Mouse (Mus musculus) kidney, embryonic 15.5 days (tissue): ENCODE results near the gene Ripk1. TPM values are rescaled to one million over a fixed set of nuclear protein-coding genes. Genes with fewer than 3 reads are reported as not detected.
A peak's percentile ranks its signal among the peaks of the same experiment; 100 is the strongest.
"Not testable (repeated sequence)": the region's sequence is repeated elsewhere in the genome, so short reads cannot be mapped to it uniquely, and the experiment has no call there.

Experiments used
- ATAC-seq: fragments of 200-750 bp; cut with Nextera tagmentation; replicated peaks from 2 replicates; pipeline ENCODE4 v1.8.0; 2017; ENCODE audit warnings: moderate TSS enrichment; ENCODE audit not compliant: low FRiP score
- H3K27ac ChIP-seq: fragments of 300-500 bp; sonication (generic); 2 replicates; pipeline ENCODE4 v1.5.1; 2015; ENCODE audit warnings: mild to moderate bottlenecking, inconsistent platforms
- H3K27me3 ChIP-seq: fragments of 300-500 bp; sonication (generic); 2 replicates; pipeline ENCODE4 v1.6.1; 2015; ENCODE audit warnings: inconsistent platforms
- H3K36me3 ChIP-seq: fragments of 300-500 bp; sonication (generic); 2 replicates; pipeline ENCODE4 v1.6.1; 2015; ENCODE audit warnings: inconsistent platforms
- H3K4me1 ChIP-seq: fragments of 300-500 bp; sonication (generic); 2 replicates; pipeline ENCODE4 v1.6.1; 2015; ENCODE audit warnings: inconsistent platforms
- H3K4me2 ChIP-seq: fragments of 300-500 bp; sonication (generic); 2 replicates; pipeline ENCODE4 v1.6.1; 2015; ENCODE audit warnings: moderate library complexity, mild to moderate bottlenecking, inconsistent platforms
- H3K4me3 ChIP-seq: fragments of 300-500 bp; sonication (generic); replicated peaks from 2 replicates; pipeline ENCODE4 v1.5.1; 2015; ENCODE audit warnings: mild to moderate bottlenecking, inconsistent platforms
- H3K9ac ChIP-seq: fragments of 300-500 bp; sonication (generic); 2 replicates; pipeline ENCODE4 v1.6.1; 2015; ENCODE audit warnings: mild to moderate bottlenecking, inconsistent platforms
- H3K9me3 ChIP-seq: fragments of 300-500 bp; sonication (generic); replicated peaks from 2 replicates; pipeline ENCODE4 v1.6.1; 2016; ENCODE audit warnings: inconsistent platforms
- WGBS: fragments of 180-500 bp; shearing (Covaris S2); methylation state at CpG from one replicate; pipeline ENCODE4 v1.1.7; 2015; ENCODE audit warnings: mixed read lengths; 5-methylcytosine and 5-hydroxymethylcytosine counted together
- polyA plus RNA-seq: library from polyadenylated mRNA; unstranded; fragments of >200 nt; fragmentation: Nextera tagmentation; extraction: Ambion mirVana; gene quantifications from 2 replicates; pipeline ENCODE4 v1.2.1, GENCODE M21; 2015

Ripk1 gene
- polyA plus RNA-seq, 1 experiment from 2014 or later: 18.6 TPM

DNA sequence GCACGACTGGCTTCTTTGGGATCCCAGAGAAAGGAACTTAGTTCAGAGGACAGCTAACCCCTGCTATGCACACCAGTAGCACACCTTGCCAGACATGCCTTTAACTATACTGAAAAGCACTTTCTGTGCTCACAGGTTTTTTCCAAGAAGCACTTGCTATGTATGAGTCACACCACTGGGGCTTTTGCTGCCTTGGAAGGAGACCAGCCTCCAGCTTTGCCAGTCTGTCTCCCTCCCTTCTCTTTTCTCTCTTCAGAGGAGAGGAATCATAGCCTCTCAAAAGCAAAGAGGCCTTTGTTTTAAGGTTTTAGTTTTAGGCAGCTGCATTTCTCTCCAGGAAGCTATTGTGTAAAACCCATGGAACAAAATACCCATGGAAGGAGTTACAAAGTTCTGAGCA, 64.2 kb downstream of the Ripk1 start:
- no peak overlapping the region for H3K27ac ChIP-seq
- no peak overlapping the region for H3K9ac ChIP-seq
- H3K4me1 ChIP-seq: 0 out of 2 replicates have a peak, but pooled peaks cover 3% of the 10 kb centered on the region
- 88% methylated on average over 1 of the region's 1 CpGs for WGBS
- no peaks in the 10 kb centered on the region for H3K9me3 ChIP-seq
- H3K4me3 ChIP-seq: no peak overlapping the region
- H3K36me3 ChIP-seq: peaks cover 35% of the 10 kb centered on the region
- H3K4me2 ChIP-seq: no peak overlapping the region
- no peak for ATAC-seq
- H3K27me3 ChIP-seq: no peaks in the 10 kb centered on the region

DNA sequence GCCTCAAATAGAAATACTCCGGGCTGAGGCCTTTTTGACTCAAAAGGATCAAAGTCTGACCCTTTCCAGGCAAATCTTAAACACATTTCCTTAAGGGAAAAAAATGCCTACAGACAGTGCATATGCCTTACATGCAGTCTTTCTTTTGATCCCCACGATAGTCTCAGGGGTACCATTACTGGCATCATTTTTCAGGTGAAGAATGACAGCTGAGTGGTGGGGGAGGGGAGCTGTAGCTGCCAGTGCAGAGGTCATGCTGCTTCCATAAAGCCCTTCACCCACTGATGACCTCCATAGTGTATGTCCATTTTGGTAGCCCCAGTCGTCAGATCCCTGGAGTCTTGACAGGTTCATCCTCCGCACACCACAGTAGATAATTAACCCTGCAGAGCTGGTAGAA, 68.1 kb downstream of the Ripk1 start:
- Histone ChIP-seq H3K4me3 (no peak overlapping the region), H3K4me2 (no peak overlapping the region), H3K4me1 (0 out of 2 replicates have a peak, but pooled peaks cover 3% of the 10 kb centered on the region), H3K9me3 (no peaks in the 10 kb centered on the region), H3K27ac (no peak overlapping the region), H3K9ac (no peak overlapping the region), H3K27me3 (no peaks in the 10 kb centered on the region), H3K36me3 (peaks cover 18% of the 10 kb centered on the region)
- no peak for ATAC-seq
- 51% methylated on average over 4 of the region's 4 CpGs for WGBS

DNA sequence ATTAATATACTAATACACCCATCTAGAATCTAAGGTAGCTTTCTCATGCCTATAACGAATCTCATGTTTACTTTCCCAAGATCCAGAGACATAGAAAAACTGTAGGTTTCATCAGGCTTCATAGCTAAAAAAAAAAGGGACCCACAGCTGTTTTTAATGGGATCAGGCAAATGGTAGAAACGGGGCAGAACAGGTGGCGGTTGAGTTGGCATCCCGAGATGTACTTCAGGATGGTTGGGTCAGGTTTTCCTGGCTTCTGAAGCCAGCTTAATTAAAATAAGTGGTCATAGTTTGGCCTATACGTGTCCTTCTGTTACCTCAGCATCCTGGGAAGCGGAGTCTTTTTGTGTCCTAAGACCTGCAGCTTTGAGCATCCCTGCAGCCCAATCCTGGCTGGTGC, 69.7 kb downstream of the Ripk1 start:
- Histone ChIP-seq H3K4me3 (no peak overlapping the region), H3K4me2 (no peak overlapping the region), H3K4me1 (peaks cover 8% of the 10 kb centered on the region), H3K9me3 (no peaks in the 10 kb centered on the region), H3K36me3 (peaks cover 21% of the 10 kb centered on the region), H3K27me3 (no peaks in the 10 kb centered on the region), H3K9ac (no peak overlapping the region), H3K27ac (no peak overlapping the region)
- 90% methylated on average over 6 of the region's 6 CpGs for WGBS
- ATAC-seq: no peak

DNA sequence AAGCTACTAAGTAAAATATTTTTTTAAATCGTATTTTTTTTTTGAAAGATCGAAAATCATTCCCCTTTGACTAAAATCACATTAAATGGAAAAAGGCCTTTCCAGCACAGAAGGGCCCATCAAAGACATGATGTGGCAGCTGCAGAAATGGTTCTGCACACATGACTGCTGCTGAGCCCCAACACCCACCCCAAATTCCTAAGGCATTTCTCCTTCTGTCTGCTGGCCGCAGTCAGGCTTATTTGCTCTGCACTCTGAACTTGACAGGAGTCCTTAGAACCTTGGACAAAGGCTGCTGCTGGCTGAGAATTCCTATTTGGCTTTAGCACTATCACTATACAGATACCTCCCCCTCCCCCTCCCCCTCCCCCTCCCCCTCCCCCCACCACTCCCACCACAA, 70.7 kb downstream of the Ripk1 start:
- Histone ChIP-seq H3K4me3 (no peak overlapping the region), H3K9me3 (no peaks in the 10 kb centered on the region), H3K9ac (no peak overlapping the region), H3K36me3 (peaks cover 16% of the 10 kb centered on the region), H3K4me2 (no peak overlapping the region), H3K4me1 (peaks cover 15% of the 10 kb centered on the region), H3K27ac (no peak overlapping the region), H3K27me3 (no peaks in the 10 kb centered on the region)
- no peak for ATAC-seq
- 74% methylated on average over 3 of the region's 3 CpGs for WGBS

DNA sequence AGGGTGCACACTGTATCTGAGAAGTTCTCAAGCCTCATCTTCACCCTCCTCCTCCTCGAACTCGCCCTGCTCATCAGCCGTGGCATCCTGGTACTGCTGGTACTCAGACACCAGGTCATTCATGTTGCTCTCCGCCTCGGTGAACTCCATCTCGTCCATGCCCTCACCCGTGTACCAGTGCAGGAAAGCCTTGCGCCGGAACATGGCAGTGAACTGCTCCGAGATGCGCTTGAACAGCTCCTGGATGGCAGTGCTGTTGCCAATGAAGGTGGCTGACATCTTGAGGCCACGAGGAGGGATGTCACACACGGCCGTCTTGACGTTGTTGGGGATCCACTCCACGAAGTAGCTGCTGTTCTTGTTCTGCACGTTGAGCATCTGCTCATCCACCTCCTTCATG, 72.3 kb downstream of the Ripk1 start:
- Histone ChIP-seq H3K36me3 (peaks cover 11% of the 10 kb centered on the region), H3K4me1 (peaks cover 19% of the 10 kb centered on the region)
- 94% methylated on average over 11 of the region's 17 CpGs for WGBS
- not testable (repeated sequence) for H3K9me3 ChIP-seq, H3K9ac ChIP-seq, H3K4me2 ChIP-seq, ATAC-seq, H3K4me3 ChIP-seq, H3K27ac ChIP-seq, H3K27me3 ChIP-seq

DNA sequence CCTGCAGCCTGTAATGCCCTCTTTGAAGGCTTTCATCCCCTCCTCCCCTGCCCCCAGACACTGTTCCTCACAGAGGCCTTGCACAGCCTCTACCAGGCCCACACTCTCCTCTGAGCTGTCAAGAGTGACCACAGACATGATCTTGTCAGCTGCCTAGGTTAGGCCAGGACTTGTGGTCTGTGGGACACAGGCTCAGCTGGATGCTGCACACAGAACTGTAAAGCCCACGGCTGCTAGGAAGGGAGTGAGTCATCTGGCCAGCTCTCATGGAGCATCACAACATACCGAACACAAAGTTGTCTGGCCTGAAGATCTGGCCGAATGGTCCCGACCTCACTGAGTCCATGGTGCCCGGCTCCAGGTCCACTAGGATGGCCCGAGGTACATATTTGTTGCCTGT, 73.7 kb downstream of the Ripk1 start:
- not testable (repeated sequence) for ATAC-seq, H3K4me2 ChIP-seq, H3K9me3 ChIP-seq, H3K27ac ChIP-seq, H3K9ac ChIP-seq, H3K27me3 ChIP-seq, H3K4me3 ChIP-seq
- 88% methylated on average over 6 of the region's 6 CpGs for WGBS
- Histone ChIP-seq H3K4me1 (peaks cover 19% of the 10 kb centered on the region), H3K36me3 (peaks cover 11% of the 10 kb centered on the region)

DNA sequence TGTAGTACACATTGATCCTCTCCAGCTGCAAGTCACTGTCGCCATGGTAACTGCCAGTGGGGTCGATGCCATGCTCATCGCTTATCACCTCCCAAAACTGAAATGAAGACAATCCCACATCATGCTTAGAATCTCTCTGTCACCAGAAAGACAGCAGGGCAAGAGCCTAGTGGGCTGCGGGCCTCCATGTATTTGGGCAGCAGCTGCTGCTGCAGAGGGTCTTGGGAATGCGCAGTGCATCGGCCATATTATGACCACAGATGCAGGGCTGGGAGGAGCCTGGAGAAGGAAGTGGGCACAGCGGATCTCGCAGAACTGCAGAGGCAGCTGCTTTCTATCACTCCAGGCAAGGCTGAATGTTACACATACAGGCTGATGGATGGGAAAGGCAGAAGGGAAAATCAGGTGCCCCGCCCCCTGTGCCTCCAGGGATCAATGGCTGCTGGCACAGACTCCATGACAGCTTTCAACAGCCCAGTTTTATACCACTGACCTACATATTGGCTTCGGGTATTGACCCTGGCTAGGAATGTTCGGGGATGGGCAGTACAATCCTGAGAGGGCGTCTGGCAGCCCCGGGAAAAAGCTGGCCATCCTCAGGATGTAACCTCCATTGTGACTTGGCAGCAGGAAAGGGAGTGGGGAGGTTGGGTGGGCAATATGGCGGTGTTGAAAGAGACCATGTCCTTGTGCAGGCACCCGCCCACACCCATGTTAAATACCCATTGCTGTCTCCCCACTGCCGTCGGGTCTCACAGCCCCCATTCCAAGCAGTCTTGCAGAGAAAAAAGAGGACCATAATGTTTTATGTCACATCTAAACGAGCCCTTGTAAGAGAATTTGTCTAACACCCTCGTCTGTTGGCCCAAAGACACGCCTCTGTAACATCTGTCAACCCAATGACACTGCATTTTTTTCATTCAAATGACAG, 74.7 kb downstream of the Ripk1 start:
- H3K4me3 ChIP-seq: peak overlapping the region; percentile 69
- ATAC-seq: no peak
- 0 out of 2 replicates have a peak, but pooled peaks cover 5% of the 10 kb centered on the region for H3K27me3 ChIP-seq
- H3K4me1 ChIP-seq: peaks cover 19% of the 10 kb centered on the region
- H3K4me2 ChIP-seq: peak overlapping the region; percentile 97
- H3K9me3 ChIP-seq: no peaks in the 10 kb centered on the region
- H3K36me3 ChIP-seq: peaks cover 11% of the 10 kb centered on the region
- WGBS: 49% methylated on average over 20 of the region's 20 CpGs
- peak overlapping the region; percentile 79 for H3K9ac ChIP-seq
- no peak overlapping the region for H3K27ac ChIP-seq

DNA sequence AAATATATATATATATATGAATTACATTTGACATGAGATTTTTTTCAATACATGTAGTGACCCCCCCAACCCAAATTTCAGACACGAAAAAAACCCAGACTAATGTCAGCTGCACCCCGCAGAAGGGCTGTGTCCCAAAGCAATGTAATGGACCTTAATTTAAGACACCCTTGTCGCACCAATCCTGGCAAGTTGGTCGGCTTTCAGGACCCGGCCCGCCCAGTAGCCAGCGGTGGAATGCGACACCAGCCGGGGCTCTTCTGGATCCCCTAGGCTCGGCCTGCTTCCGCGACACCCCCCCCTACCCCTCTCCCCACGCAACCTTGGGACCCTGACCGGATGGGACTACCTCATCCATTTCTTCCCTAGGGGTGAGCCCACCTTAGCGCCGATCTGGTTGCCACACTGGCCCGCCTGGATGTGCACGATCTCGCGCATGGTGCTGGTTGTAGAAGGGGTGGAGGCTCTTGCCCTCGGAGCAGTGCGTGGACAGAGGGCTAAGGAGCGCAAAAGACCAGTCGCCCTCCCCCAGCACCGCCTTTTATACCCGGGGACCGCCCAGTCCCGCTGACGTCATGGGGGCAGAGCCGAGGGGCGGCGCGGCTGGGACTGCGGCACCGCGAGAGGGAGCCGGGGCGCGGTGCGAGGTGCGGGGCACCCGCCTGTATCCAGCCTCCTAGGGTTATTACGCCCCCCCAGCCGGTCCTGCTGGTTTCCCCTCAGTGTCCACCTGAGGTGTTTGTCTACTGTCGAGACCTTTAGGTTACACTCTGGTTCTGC, 75.5 kb downstream of the Ripk1 start, which contains the start of gene Tubb2a:
Gene Tubb2a, minus strand, starts transcription at position 516 of the 780 bp plus-strand sequence.
- WGBS: 1% methylated on average over 45 of the region's 45 CpGs
- H3K4me1 ChIP-seq: peaks cover 19% of the 10 kb centered on the region
- H3K27me3 ChIP-seq: 0 out of 2 replicates have a peak, but pooled peaks cover 5% of the 10 kb centered on the region

DNA sequence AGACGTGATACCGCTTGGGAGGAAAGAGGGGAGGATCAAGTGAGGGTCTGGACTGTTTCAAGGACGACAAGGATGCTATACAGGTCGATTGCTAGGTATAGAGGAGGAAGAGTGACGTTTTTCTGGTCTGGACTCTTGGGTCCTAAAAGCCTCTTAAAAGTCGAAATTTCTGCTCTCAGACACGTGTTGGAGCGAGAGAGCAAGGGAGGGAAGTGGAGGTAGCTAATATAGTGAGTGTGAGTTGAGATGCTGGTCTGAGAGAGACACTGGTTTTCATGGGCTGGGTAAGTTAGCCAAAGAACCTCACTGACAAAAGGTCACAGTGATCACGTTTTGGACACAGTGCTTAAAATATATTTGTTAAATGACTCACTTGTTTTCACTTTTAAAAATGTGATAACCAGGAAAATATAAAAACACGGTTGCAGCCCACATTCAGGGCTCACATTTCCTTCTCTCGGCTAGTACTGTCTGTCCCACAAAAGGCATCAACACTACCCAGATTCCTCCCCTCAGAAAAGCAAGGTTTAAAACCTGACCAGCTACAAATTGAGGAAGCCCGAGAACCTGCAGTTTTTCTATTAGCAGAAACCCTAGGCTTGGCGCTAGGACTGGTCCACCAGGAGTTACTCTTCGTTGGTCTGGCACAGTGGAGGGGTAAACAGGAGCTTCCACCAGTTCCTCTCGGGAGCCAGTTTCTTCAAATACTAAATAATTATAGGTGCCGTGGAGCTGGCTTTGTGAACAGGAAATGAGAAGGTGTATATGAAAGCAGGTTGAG, 76.5 kb downstream of the Ripk1 start:
- Histone ChIP-seq H3K9me3 (no peaks in the 10 kb centered on the region), H3K27ac (no peak overlapping the region), H3K36me3 (peaks cover 7% of the 10 kb centered on the region), H3K4me2 (peak overlapping the region; percentile 97), H3K4me3 (peak overlapping the region; percentile 69), H3K4me1 (peaks cover 19% of the 10 kb centered on the region), H3K9ac (peak overlapping the region; percentile 79; the same call in 1 of the 2 replicates), H3K27me3 (0 out of 2 replicates have a peak, but pooled peaks cover 5% of the 10 kb centered on the region)
- ATAC-seq: peak; percentile 26; the same call in 1 of the 2 replicates
- 38% methylated on average over 16 of the region's 16 CpGs for WGBS

More for the DNA sequence above, 75.5 kb downstream of the Ripk1 start, which contains the start of gene Tubb2a:
- Histone ChIP-seq H3K36me3 (peaks cover 11% of the 10 kb centered on the region), H3K27ac (no peak within 1 kb of the TSS), H3K4me3 (peak within 1 kb of the TSS; percentile 69), H3K9ac (peak within 1 kb of the TSS; percentile 79), H3K9me3 (no peaks in the 10 kb centered on the region), H3K4me2 (peak within 1 kb of the TSS; percentile 97)
- peak; percentile 93 for ATAC-seq

DNA sequence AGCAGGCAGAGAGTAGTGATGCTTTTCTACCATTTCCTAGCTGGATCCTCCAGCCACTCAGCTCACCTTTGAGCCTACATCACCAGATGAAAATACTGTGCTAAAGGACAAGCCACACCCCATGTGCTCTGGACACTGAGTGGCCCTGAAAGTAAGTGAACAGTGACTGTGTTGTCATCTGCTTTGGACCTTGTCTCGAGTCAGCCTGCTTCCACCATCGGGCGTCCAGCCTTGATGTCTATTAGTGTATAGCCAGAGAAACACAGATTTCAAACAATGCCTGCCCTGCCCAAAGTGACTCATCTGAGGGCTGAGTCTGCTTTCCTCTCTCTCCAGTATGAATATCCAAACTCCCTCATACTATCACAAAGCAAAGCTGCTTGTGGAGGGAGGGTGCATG, 77.6 kb downstream of the Ripk1 start:
- no peak for ATAC-seq
- no peak overlapping the region for H3K27ac ChIP-seq
- no peak overlapping the region for H3K4me3 ChIP-seq
- H3K27me3 ChIP-seq: 0 out of 2 replicates have a peak, but pooled peaks cover 5% of the 10 kb centered on the region
- 0 out of 2 replicates have a peak, but pooled peaks cover 6% of the 10 kb centered on the region for H3K36me3 ChIP-seq
- no peaks in the 10 kb centered on the region for H3K9me3 ChIP-seq
- 77% methylated on average over 3 of the region's 3 CpGs for WGBS
- no peak overlapping the region for H3K4me2 ChIP-seq
- no peak overlapping the region for H3K9ac ChIP-seq
- H3K4me1 ChIP-seq: peaks cover 19% of the 10 kb centered on the region

DNA sequence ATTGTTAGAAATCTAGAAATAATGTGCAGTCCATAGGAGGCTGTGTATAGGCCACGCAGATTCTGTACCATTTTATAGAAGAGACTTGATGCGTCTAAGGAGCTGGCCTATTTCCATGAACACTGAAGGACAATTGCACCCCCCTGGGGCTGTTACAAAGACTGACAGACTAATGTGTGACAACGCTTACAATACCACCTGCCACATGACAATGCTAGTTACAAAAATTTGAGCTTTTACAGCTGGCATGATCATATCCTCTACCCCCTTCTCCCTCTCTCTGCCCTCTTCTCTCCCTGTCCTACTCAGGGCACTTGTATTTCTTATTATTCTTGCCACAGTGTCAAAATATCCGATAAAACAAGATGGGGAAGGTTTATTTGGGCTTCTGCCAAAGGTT, 79.8 kb downstream of the Ripk1 start:
- H3K4me2 ChIP-seq: no peak overlapping the region
- peaks cover 13% of the 10 kb centered on the region for H3K4me1 ChIP-seq
- no peaks in the 10 kb centered on the region for H3K36me3 ChIP-seq
- H3K27ac ChIP-seq: no peak overlapping the region
- H3K9ac ChIP-seq: no peak overlapping the region
- 0 out of 2 replicates have a peak, but pooled peaks cover 5% of the 10 kb centered on the region for H3K27me3 ChIP-seq
- no peak for ATAC-seq
- H3K4me3 ChIP-seq: no peak overlapping the region
- no peaks in the 10 kb centered on the region for H3K9me3 ChIP-seq
- WGBS: 78% methylated on average over 4 of the region's 4 CpGs
